Mouse (Mus musculus) cerebellum, adult 11-12 months (tissue): ENCODE measurements around the gene Olfr47.
"Not testable (repeated sequence)": the region's sequence is repeated elsewhere in the genome, so short reads cannot be mapped to it uniquely, and the experiment has no call there.

Source experiments
- DNase-seq: peaks from one replicate; pipeline ENCODE4 v3.0.0; 2022

The Olfr47 gene

DNA sequence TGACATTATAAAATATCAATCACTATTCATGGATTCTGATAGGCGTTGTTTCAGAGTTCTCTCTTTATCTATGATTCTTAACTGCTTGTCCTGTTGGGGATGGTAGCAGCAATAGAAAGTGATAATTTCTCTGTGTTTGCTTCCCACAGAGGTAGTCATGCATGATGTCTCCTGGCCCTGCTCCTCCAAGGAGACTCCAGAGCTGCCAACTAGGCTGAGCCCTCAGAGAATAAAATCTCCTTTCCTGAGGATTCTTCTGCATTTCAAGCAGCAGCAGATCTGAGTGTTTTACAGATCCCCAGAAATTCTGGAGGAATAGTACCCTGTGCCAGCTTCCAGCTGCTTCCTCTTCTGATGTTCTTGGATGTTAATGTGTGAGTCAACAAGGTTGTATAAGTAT is at the start of gene Olfr47:
TSS of gene Olfr47 (plus strand) at position 275 of the 400 bp plus-strand sequence.
- DNase-seq = not testable (repeated sequence)

DNA sequence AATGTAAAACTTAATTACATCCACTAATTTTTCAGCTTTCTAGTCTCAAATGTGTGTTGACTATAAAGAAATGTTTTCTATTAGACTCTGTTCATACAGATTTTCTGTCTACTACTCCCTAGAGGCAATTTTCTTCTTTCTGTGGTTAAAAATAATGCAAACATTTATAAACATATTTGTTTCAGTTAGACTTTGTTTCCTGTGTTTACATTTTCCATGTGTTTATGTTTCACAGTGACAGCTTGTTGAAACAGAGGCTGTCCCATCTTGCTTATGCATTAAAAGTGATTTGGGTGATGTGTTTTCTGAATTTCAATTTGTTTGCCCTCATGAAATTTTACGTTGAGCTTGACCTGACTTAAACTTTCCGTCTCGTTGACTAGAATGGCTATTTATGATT is 40.3 kb upstream of the Olfr47 start:
- DNase-seq = no peak

DNA sequence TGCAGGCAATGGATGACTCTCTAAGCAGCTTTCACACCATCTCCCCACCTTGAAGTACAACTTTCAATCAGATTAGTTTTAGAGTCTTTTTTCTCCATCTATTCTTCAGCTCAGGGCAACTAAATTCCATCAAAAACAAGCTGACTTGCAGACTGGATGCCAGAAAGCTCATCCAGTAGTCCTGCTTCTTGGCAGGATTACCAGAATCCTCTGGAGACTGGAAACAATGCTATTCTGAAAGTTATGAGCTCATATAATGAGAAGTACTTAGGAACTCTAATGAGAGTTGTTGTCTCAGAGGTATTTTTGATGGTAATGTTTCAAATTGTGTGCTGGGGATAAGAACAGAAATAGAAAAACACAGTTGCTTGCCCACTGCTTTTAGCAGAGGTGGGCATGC is 34.5 kb upstream of the Olfr47 start, which contains the start of gene Olfr435:
TSS of gene Olfr435 (plus strand) at position 366 of the 400 bp plus-strand sequence.
- DNase-seq = no peak

DNA sequence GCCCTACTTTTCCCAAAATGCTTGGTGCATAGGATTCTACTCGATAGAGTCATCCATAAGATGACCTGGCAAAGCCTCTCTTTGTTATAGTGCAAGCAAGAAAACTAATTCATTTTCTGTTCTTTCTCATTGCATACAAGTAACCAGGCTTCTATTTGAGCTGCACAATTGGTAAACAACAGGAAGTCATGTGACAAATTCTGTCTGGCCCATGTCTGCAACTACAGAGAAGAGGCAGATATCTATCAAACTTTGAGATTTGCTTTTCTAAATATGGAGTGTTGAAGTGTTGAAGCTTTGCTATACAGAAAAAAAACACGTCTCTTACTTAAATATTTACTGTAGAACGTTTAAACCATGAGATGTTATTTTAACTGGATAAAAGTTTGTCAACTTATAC is 33.2 kb upstream of the Olfr47 start:
- no peak for DNase-seq

DNA sequence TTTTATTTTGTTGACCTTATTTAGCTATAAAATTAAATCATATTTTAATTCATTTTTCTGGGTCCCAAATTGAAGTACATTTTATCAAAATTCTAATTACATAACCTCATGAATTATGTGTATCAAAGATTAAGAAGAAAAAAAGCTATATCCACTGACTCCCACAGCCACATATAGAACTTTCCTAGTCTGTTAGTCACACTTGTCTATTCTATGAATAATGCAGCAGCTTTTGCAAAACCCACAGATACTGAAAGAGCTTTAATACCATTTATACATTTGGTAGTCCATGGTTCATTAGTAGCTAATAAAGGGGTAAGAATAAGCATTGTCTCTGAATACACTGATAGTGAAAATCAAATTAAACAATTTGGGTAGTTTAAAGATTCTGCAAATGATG is 28.5 kb upstream of the Olfr47 start:
- DNase-seq = no peak

DNA sequence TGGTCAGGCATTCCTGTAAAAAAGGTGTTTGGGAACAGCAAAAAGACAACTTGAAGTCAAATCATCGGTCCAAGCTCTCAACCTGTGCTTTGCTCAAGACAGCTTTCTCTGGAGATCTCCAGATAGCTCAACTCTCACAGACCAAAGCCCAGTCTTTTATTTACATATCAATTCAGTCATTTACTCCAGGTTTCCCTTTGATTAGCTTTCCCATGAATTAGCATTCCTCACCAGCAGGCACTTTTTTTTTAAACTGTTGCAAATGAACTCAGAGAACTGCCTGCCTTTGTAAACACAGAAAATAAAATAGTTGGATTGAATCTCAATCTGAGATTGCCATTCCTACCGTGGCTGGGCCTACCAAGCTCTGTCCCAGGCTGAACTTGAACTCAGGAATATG is 26.0 kb upstream of the Olfr47 start:
- no peak for DNase-seq

DNA sequence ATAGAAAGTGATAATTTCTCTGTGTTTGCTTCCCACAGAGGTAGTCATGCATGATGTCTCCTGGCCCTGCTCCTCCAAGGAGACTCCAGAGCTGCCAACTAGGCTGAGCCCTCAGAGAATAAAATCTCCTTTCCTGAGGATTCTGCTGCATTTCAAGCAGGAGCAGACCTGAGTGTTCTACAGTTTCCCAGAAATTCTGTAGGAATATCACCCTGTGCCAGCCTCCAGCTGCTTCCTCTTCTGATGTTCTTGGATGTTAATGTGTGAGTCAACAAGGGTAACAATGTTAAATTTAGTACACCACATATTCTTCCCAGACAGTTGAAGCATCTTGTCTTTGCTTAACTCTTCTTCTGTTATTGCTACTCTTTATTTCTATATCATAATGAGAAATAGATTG is 18.5 kb upstream of the Olfr47 start, which contains the start of gene Olfr434:
TSS of gene Olfr434 (plus strand) at position 149 of the 400 bp plus-strand sequence.
- not testable (repeated sequence) for DNase-seq

DNA sequence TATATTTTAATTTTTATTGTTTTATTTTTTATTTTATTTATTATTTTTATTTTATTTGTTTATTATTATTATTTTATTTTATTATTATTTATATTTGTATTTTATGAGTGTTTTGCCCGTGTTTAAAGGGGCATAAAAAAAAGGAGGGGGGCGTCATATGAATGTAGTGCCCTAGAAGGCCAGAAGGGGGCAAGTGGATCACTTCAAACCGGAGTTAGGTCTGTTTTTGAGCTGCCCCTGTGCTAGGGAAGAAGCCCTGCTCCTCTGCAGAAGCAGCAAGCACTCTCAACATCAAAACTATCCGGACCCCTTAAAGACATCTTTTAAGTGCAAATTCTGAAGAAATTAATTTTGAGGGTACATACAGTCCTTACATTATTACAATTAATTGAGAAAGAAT is 10.7 kb downstream of the Olfr47 start:
- DNase-seq = no peak

DNA sequence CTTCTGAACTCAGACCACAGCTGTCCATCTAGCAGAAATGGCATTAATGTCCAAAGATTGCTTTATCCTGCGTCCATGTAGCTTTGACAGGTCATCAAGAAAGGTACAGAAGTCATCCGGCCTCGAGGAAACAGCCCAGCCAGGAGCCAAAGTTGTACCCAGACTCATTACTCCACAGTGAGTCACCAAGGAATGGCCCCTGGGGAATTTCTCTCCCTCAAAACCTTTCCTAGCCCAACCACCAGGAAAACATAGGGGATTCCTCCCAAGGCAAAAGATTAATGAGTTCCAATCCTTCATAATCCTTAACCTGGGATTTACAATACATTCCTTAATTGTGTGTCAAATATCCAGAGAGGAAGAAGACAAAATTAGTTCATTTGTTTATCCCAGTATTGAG is 16.1 kb downstream of the Olfr47 start:
- DNase-seq = no peak

DNA sequence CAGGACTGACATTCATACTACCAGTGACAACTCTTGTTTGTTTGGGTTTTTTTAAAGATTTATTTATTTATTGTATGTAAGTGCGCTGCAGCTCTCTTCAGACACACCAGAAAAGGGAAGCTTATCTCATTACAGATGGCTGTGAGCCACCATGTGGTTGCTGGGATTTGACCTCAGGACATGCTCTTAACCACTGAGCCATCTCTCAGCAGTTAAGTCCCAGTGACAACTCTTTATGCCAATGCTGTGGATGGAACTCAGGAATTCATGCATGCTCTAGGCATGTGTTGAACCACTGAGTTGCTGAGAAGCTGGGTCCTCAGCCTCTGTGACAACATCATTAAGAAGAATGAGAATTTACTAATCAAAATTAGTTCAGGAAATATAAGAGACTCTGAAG is 21.7 kb downstream of the Olfr47 start:
- no peak for DNase-seq

DNA sequence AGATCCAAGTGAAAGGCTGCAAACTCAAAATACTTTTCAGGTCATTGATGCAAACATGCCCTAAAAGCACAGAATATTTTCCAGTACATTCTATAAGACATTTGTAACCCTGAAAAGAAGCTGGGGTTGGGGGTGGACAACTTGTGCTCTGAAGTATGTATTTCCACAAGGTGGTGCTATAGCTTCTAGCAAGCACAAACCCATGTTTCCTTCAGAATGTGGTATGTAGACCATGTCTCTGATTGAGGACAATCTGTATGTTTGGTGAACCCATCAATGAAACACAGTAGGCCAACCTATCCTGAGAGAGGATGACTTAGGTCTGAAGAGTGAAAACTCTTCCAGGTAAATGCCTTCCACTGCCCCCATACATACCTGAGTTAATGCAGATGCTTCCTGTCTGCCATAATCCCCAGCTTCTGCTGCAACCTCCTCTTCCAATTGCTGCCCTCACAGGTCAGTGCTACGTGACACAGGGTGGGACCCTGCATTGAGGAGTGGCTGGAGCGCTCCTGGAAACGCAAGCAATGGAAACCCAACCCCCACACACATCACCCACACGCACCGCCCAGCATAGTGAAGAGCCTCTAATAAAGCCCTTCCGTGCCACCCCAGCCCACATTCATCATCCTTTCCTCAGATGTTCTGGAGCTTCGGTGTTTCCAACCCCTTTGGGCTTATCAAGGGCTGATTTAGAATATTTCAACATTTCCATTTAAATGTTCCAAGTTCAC is 23.0 kb downstream of the Olfr47 start:
- DNase-seq = no peak

DNA sequence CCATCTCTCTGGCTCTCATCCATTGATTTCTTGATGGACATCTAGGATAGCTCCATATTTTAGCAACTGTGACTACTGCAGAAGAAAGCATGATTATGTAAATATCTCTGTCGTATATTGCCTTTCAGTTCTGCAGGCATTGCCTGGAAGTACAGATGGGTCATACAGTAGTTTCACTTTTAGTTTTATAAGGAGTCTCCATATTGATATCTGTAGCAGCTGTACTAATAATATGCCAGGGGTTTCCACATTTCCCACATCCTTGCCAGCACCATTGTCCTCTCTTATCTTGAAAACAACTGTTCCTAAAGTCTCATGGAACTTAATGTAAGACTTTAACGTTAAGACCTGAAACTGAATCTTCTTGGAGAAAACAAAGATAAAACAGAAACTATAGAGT is 29.4 kb downstream of the Olfr47 start:
- DNase-seq = no peak

DNA sequence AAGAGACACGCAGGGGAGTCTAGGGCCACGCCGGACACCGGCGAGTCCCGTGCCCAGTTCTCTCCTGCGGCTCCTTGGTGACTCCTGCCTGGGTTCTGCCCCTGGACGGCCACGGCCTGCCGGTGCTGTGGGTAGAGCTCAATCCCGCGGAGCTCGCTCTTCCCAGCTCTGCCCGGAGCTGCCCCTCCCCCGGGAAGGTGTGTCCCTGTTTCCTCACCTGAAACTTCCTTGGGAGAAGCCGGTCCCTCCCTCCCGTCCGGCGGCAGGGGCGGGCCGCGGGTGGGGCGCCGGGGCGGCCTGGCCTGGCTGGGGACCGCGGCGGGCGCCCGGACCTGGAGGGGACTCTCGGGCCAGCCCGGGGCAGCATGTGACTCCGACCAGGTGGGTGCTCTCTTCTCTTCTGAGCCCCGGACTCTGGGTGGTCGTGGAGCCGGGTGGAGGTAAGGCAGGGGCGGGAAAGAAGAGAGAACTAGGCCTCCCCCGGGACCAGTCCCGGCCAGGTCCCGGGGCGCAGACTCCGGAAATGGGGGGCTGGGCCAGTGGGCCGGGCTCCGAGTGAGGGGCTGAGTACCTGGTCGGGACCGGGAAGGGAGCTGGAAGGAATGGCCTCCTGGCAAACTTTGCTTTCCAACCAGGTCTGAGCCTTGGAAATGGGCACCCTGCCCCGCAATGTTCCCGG is 34.2 kb downstream of the Olfr47 start, which contains the start of gene Arhgef5:
TSS of gene Arhgef5 (plus strand) at position 220 of the 679 bp plus-strand sequence.
- no peak for DNase-seq

DNA sequence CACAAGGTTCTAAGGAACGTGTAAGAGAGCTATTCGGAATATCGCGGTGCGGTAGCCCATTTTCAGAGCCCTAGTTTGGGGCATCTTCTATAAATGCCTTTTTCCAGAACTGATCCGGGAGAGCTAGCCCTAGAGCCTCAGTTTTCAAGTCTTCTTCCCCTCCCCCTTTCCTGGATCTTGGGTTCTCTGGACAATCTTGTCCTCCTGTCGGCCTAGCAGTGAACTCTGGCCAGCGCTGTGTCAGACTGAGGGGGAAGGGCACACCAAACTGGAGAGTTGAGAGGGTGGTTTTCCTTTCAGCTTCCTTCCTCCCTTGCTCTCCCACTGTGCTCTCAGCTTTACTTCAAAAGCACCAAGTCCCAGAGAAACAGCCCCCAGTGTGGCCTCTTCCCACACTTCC is 35.0 kb downstream of the Olfr47 start:
- DNase-seq = no peak

DNA sequence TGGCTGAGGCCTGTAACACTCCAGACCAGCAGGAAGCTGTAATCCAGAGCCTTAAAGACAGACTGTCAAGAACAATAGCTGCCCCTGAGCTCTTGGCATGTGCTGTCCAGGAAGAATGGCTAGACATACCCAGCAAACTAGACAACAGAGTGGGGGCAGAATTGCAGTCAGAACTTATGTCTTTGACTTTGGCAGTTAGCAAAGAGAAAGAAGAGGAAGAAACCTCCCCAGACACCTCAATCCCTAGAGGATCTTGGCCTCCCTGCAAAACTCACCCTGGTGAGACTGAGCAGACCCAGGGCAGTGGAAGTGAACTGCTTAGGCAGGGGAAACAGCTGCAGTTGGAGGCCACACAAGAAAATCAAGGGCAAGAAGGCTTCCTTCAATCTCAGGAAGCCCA is 41.3 kb downstream of the Olfr47 start:
- DNase-seq = no peak

DNA sequence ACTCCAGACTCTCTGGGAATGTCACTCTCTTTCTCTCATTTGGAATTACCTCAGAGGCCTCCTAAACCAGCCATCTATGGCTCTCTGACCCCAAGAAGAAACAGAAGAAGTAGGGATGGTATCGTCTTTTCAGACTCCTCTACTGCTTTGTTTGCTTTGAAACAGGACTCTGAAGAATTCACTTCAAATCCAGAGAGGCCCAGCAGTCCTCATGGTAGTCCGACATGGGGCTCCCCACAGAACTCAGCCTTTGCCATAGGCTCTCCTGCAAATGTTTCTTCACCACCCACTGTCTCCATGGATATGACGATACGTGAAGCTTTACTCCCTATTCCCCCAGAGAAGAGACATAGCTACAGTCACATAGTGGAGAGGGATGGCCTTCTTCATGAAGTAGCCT is 42.8 kb downstream of the Olfr47 start:
- DNase-seq = no peak

DNA sequence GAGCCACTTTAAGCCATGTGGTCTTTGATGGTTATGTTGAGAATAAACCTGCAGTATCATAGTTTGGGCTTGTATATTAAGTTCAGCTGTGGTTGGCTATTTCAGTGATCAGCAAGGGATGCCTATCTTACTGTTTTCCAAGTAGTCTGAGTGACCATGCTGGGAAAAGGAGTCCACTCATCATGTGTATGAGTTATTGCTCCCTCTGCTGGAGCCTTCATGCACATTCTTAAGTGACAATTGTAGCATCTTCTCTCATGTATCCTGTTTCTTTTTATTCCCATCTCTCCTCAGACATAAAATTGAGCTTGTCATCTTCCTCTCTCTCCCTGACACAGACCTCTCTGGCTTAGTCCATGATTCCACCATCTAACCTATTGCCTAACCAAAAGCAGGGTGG is 46.9 kb downstream of the Olfr47 start:
- no peak for DNase-seq

DNA sequence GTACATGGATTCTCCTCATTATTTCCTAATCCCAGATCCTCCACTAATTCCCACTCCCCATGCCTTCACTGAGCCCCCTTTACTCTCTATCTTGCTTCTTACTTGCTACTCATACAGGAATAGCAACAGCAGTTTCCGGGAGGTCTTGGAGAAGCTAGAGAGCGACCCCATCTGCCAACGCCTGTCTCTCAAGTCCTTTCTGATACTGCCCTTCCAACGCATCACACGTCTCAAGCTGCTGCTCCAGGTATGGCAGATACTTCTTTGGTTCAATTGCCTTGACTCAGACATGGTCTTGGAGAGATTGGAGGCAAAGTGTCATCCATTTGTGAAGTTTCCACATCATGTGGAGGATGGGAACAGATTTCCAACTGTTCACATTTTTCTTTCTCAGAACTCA is 49.2 kb downstream of the Olfr47 start:
- no peak for DNase-seq
